15 mouse cellular contexts compared by ENCODE assay signal in the genomic region with DNA sequence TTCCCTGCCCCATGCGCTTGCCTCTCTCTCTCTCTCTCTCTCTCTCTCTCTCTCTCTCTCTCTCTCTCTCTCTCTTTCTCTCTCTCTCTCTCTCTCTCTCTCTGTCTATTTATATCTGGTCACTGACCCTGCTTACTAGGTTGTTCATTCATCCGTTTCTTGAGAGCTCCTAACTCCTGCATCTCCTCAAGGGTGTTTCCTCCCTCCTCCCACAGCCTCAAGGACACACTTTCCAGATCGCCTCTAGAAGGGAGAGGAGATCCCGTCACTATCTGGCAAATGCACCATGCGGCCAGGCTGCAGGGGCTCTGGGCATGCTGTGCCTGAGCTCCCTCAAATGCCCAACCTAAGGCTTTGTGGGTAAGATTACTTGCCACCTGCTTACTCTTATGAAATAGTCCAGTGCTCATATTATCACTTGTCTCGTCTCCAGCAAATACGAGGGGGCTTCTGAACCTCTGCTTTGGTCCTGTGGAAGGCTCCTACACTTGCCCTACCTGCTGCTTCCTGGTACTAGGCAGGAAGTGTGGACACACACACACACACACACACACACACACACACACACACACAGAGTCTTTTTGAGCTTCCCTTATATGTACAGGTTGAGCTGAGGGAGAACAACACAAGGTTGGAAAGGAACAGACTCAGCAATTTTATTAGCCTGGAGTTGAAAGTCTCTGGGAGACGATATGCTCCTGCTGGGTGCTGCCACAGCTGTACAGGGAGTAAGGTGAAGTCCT. TPM values are rescaled to one million over a fixed set of nuclear protein-coding genes. Genes with fewer than 3 reads are reported as not detected.
DNase-seq lines count a peak whose midpoint lies in the region; ATAC-seq and TF ChIP-seq lines count a peak whose summit lies in the region.
"Had no signal": no experiment of that assay in that cellular context is flagged by ENCODE, and none has a peak within 500 bp of the region (broad histone marks: within the 10 kb centered on the region; RNA-seq: fewer than 3 reads in every experiment).

No protein-coding gene starts in this region.

- WGBS in heart, embryonic 13.5 days: 39% methylated on average over 8 of the region's 8 CpGs
- 90% methylated on average over 8 of the region's 8 CpGs for WGBS in limb, embryonic 10.5 days
- 82% methylated on average over 8 of the region's 8 CpGs for WGBS in midbrain, postnatal 0 days

- peaks cover 73% of the 10 kb centered on the region for H3K4me1 ChIP-seq in heart, embryonic 13.5 days
- H3K4me1 ChIP-seq in brown adipose tissue, adult 24 weeks (ENCODE audit: control insufficient read depth, insufficient read depth, insufficient read length, low read length): peaks cover 33% of the 10 kb centered on the region
- peaks cover 27% of the 10 kb centered on the region for H3K4me1 ChIP-seq in limb, embryonic 10.5 days
- H3K4me1 ChIP-seq in midbrain, postnatal 0 days (ENCODE audit: insufficient read depth, low read length): no peaks in the 10 kb centered on the region

- no peaks in the 10 kb centered on the region for H3K27me3 ChIP-seq in heart, embryonic 13.5 days (replicated peaks)
- no peaks in the 10 kb centered on the region for H3K27me3 ChIP-seq in limb, embryonic 10.5 days (ENCODE audit: low read depth, poor library complexity, severe bottlenecking)
- H3K27me3 ChIP-seq in midbrain, postnatal 0 days (ENCODE audit: insufficient read depth, low read length): no peaks in the 10 kb centered on the region

- H3K4me2 ChIP-seq in heart, embryonic 13.5 days: peak overlapping the region; percentile 60
- no peak overlapping the region for H3K4me2 ChIP-seq in midbrain, postnatal 0 days (ENCODE audit: low read depth, low read length, poor library complexity, severe bottlenecking)

- peak overlapping the region; percentile 87 for H3K27ac ChIP-seq in heart, embryonic 13.5 days (replicated peaks)
- no peak overlapping the region; the same call in 1 of the 2 replicates for H3K27ac ChIP-seq in brown adipose tissue, adult 24 weeks (replicated peaks; ENCODE audit: low read depth, low read length)
- H3K27ac ChIP-seq in limb, embryonic 10.5 days: 0 out of 2 replicates have a peak overlapping the region, but pooled peaks have one; percentile 15
- H3K27ac ChIP-seq in midbrain, postnatal 0 days (ENCODE audit: low read depth, low read length): no peak overlapping the region

- H3K9me3 ChIP-seq in heart, embryonic 13.5 days: no peaks in the 10 kb centered on the region
- H3K9me3 ChIP-seq in limb, embryonic 10.5 days (replicated peaks): no peaks in the 10 kb centered on the region
- no peaks in the 10 kb centered on the region for H3K9me3 ChIP-seq in midbrain, postnatal 0 days (ENCODE audit: low read length)

- DNase-seq in heart, adult 9 months (ENCODE audit: low spot score in 2 of 2): no peak
- DNase-seq in limb, embryonic 10.5 days (ENCODE audit: low spot score): no peak
- DNase-seq in adrenal gland, postnatal 4 days (ENCODE audit: low spot score in 2 of 2): no peak
- DNase-seq in midbrain, postnatal 0 days (ENCODE audit: low spot score): no peak
- DNase-seq: right cerebral cortex, postnatal 25 days had no signal

- peak overlapping the region; percentile 70 for H3K9ac ChIP-seq in heart, embryonic 13.5 days
- H3K9ac ChIP-seq in midbrain, postnatal 0 days (replicated peaks; ENCODE audit: low read length, poor library complexity, severe bottlenecking): no peak overlapping the region

- TF ChIP-seq CTCF in midbrain, postnatal 0 days (IDR thresholded peaks at IDR 0.05): no peak

- peaks cover 8% of the 10 kb centered on the region for H3K36me3 ChIP-seq in heart, embryonic 13.5 days
- peaks cover 38% of the 10 kb centered on the region for H3K36me3 ChIP-seq in limb, embryonic 10.5 days
- H3K36me3 ChIP-seq in midbrain, postnatal 0 days (ENCODE audit: insufficient read depth, low read length): peaks cover 20% of the 10 kb centered on the region

- ATAC-seq in heart, embryonic 13.5 days (ENCODE audit: extremely low read depth, insufficient number of reproducible peaks, low FRiP score, low TSS enrichment): no peak
- peak; percentile 54 for ATAC-seq in CD4-positive, CD25-positive, alpha-beta regulatory T cell, adult 4 months
- ATAC-seq in midbrain, postnatal 0 days (ENCODE audit: low FRiP score): no peak

- no peak overlapping the region for H3K4me3 ChIP-seq in heart, embryonic 13.5 days
- H3K4me3 ChIP-seq in brown adipose tissue, adult 24 weeks (ENCODE audit: insufficient read depth, low read depth, low read length): 0 out of 2 replicates have a peak overlapping the region, but pooled peaks have one; percentile 10
- no peak overlapping the region for H3K4me3 ChIP-seq in limb, embryonic 10.5 days
- H3K4me3 ChIP-seq in midbrain, postnatal 0 days (ENCODE audit: low read depth, low read length): no peak overlapping the region

RNA-seq across cellular contexts. Expression of gene Rarres2, which starts 3.4 kb away (rescaled TPM):
- 29.7 and 35.8 TPM in 2 replicates for polyA plus RNA-seq in heart, embryonic 13.5 days (2015; fragmentation: Nextera tagmentation; extraction: Ambion mirVana)
- under 1 TPM in 1 of 2 experiments, not detected in 1; 0.55 TPM for polyA plus RNA-seq in CD4-positive, CD25-positive, alpha-beta regulatory T cell, adult 4 months (2017; shearing (Covaris generic))
- 260 and 356 TPM in 2 replicates for polyA plus RNA-seq in brown adipose tissue, adult 24 weeks (2012; ENCODE audit: insufficient read depth, insufficient read length, missing spikeins)
- 6.1 and 7.3 TPM in 2 replicates for polyA plus RNA-seq in limb, embryonic 10.5 days (2016; fragmentation: Nextera tagmentation; extraction: Ambion mirVana)
- 100 to 1,000 TPM in 1 of 2 experiments, 10 to 100 TPM in 1; 82.0 to 161 TPM for total RNA-seq in adrenal gland, postnatal 4 days (2021)
- total RNA-seq in midbrain, postnatal 0 days (2014; rRNA removed): 4.6 and 6.6 TPM in 2 replicates
- 7.4 and 10.6 TPM in 2 replicates for polyA plus RNA-seq in midbrain, postnatal 0 days (2015; fragmentation: Nextera tagmentation; extraction: Ambion mirVana)
- total RNA-seq: hematopoietic stem cell, adult 5-6 weeks; megakaryocyte progenitor cell, adult 5-6 weeks had no signal

RNA-seq across cellular contexts. Expression of gene Lrrc61, which starts 14.6 kb away (rescaled TPM):
- polyA plus RNA-seq in heart, embryonic 13.5 days (2015; fragmentation: Nextera tagmentation; extraction: Ambion mirVana): 7.2 and 7.6 TPM in 2 replicates
- polyA plus RNA-seq in CD4-positive, CD25-positive, alpha-beta regulatory T cell, adult 4 months (2017; shearing (Covaris generic)): 10 to 100 TPM; 33.3 to 54.7 TPM
- 9.1 and 22.4 TPM in 2 replicates for polyA plus RNA-seq in brown adipose tissue, adult 24 weeks (2012; ENCODE audit: insufficient read depth, insufficient read length, missing spikeins)
- polyA plus RNA-seq in limb, embryonic 10.5 days (2016; fragmentation: Nextera tagmentation; extraction: Ambion mirVana): 13.1 and 17.2 TPM in 2 replicates
- total RNA-seq in adrenal gland, postnatal 4 days (2021): 10 to 100 TPM; 42.8 to 43.5 TPM
- total RNA-seq in midbrain, postnatal 0 days (2014; rRNA removed): 29.4 and 82.4 TPM in 2 replicates
- 21.4 and 23.3 TPM in 2 replicates for polyA plus RNA-seq in midbrain, postnatal 0 days (2015; fragmentation: Nextera tagmentation; extraction: Ambion mirVana)

RNA-seq across cellular contexts. Expression of gene Gm45021, which starts 20.2 kb away (rescaled TPM):
- polyA plus RNA-seq in heart, embryonic 13.5 days (2015; fragmentation: Nextera tagmentation; extraction: Ambion mirVana): 0.86 TPM in 1 of 2 replicates, not detected in the other
- polyA plus RNA-seq in CD4-positive, CD25-positive, alpha-beta regulatory T cell, adult 4 months (2017; shearing (Covaris generic)): not detected
- not detected in 2 replicates for polyA plus RNA-seq in brown adipose tissue, adult 24 weeks (2012; ENCODE audit: insufficient read depth, insufficient read length, missing spikeins)
- not detected in 2 replicates for polyA plus RNA-seq in limb, embryonic 10.5 days (2016; fragmentation: Nextera tagmentation; extraction: Ambion mirVana)
- not detected for total RNA-seq in adrenal gland, postnatal 4 days (2021)
- total RNA-seq in midbrain, postnatal 0 days (2014; rRNA removed): not detected in 2 replicates
- not detected in 2 replicates for polyA plus RNA-seq in midbrain, postnatal 0 days (2015; fragmentation: Nextera tagmentation; extraction: Ambion mirVana)
- total RNA-seq: hematopoietic stem cell, adult 5-6 weeks; layer of hippocampus, postnatal 10 days; left cerebral cortex, postnatal 4 days; megakaryocyte progenitor cell, adult 5-6 weeks had no signal
- polyA plus RNA-seq: frontal cortex, adult 2 months; liver, embryonic 16.5 days; stomach, embryonic 14.5 days had no signal

RNA-seq across cellular contexts. Expression of gene Repin1, which starts 24.4 kb away (rescaled TPM):
- 22.5 and 24.6 TPM in 2 replicates for polyA plus RNA-seq in heart, embryonic 13.5 days (2015; fragmentation: Nextera tagmentation; extraction: Ambion mirVana)
- polyA plus RNA-seq in CD4-positive, CD25-positive, alpha-beta regulatory T cell, adult 4 months (2017; shearing (Covaris generic)): 1 to 10 TPM in 1 of 2 experiments, under 1 TPM in 1; 1.00 to 1.9 TPM
- polyA plus RNA-seq in brown adipose tissue, adult 24 weeks (2012; ENCODE audit: insufficient read depth, insufficient read length, missing spikeins): 14.1 and 17.4 TPM in 2 replicates
- polyA plus RNA-seq in limb, embryonic 10.5 days (2016; fragmentation: Nextera tagmentation; extraction: Ambion mirVana): 53.1 and 57.3 TPM in 2 replicates
- total RNA-seq in adrenal gland, postnatal 4 days (2021): 10 to 100 TPM; 59.7 to 61.5 TPM
- 76.5 and 91.5 TPM in 2 replicates for total RNA-seq in midbrain, postnatal 0 days (2014; rRNA removed)
- polyA plus RNA-seq in midbrain, postnatal 0 days (2015; fragmentation: Nextera tagmentation; extraction: Ambion mirVana): 41.2 and 42.8 TPM in 2 replicates

RNA-seq across cellular contexts. Expression of gene Gm44965, which starts 24.5 kb away (rescaled TPM):
- not detected in 2 replicates for polyA plus RNA-seq in heart, embryonic 13.5 days (2015; fragmentation: Nextera tagmentation; extraction: Ambion mirVana)
- not detected for polyA plus RNA-seq in CD4-positive, CD25-positive, alpha-beta regulatory T cell, adult 4 months (2017; shearing (Covaris generic))
- not detected in 2 replicates for polyA plus RNA-seq in brown adipose tissue, adult 24 weeks (2012; ENCODE audit: insufficient read depth, insufficient read length, missing spikeins)
- not detected in 2 replicates for polyA plus RNA-seq in limb, embryonic 10.5 days (2016; fragmentation: Nextera tagmentation; extraction: Ambion mirVana)
- 1 to 10 TPM in 1 of 2 experiments, not detected in 1; 2.0 TPM for total RNA-seq in adrenal gland, postnatal 4 days (2021)
- total RNA-seq in midbrain, postnatal 0 days (2014; rRNA removed): not detected in 2 replicates
- 0.75 and 1.7 TPM in 2 replicates for polyA plus RNA-seq in midbrain, postnatal 0 days (2015; fragmentation: Nextera tagmentation; extraction: Ambion mirVana)
- total RNA-seq: layer of hippocampus, postnatal 10 days; left cerebral cortex, postnatal 4 days; megakaryocyte progenitor cell, adult 5-6 weeks had no signal
- polyA plus RNA-seq: frontal cortex, adult 2 months; liver, embryonic 16.5 days; stomach, embryonic 14.5 days had no signal

Comparison
In these comparisons a context has a peak if more than half of its experiments do, and no peak if none do; other contexts are left out.
1. H3K27ac ChIP-seq: peak in heart, embryonic 13.5 days (single experiment) and limb, embryonic 10.5 days (single experiment); none in brown adipose tissue, adult 24 weeks (single experiment) and midbrain, postnatal 0 days (single experiment).